Mouse (Mus musculus) spleen, adult 18-20 months (tissue): ENCODE measurements around the gene Abcc9.
"Not testable (repeated sequence)": the region's sequence is repeated elsewhere in the genome, so short reads cannot be mapped to it uniquely, and the experiment has no call there.

Experiments
- DNase-seq, 2 experiments: peaks; one replicate each; pipeline ENCODE4 v3.0.0; 2022; ENCODE audit warnings: mixed read lengths in 2 of 2

Abcc9 gene

DNA sequence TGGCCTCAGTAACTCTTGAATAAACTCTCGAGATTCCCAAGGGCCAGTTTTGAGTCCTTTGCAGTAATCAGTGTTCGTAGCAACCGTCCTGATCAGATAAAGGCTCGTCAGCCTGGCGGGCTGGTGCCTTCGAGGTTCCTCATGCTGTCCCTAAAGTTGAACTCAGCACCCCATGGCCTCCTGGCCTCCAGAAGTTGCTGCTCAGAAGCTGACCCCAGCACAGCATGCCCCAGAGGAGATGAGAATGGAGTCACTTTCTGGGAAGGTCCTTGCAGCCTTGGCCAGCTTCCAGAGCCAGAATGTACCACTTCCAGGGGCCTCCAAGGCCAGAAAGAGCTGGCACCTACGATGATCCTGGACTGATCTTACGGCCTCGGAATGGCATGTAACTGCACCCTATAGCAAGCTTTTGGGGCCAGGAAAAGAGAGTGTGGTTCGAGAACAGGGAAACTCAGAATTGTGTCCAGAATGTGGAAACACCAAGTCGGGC lies 1.4 kb upstream of the Abcc9 start:
- DNase-seq, result no peak

DNA sequence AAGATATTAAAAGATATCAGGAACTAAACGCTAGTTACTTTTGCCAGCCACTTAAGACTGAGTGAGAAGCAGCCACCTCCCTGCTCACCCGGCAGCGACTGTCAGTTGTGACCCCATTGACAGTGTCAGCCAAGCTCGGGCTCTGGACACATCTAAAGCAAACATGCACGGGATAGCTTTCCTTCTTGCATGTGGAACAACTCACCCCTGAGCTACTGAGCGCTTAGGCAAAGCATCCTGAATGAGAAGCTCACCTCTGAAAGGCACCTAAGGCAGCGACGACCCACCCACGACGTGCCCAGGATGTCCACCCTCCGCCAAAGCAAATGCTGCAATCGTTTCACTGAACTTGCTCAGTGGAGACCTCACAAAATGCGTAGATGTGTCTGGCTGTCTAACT lies 954 bp downstream of the Abcc9 start:
- DNase-seq, result no peak

DNA sequence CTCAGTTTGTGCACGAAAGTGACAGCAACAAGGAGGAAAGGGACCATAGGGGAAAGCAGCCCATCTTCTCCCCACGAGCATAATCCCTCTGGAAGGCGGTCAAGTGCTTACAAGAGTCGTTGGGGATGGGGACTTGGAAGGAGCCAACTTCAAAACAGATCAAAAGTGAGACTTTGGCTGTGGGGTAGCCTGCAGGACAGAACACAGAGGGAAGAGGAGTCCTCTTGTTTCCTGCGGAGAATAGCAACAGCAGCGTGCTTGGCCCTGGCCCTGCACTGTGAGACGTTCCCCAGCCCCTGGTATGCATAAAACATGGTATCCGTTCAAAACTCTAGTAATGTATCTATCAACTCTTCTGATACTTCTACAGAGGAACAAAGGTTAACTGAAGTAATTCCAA lies 1.4 kb downstream of the Abcc9 start:
- DNase-seq, result no peak

DNA sequence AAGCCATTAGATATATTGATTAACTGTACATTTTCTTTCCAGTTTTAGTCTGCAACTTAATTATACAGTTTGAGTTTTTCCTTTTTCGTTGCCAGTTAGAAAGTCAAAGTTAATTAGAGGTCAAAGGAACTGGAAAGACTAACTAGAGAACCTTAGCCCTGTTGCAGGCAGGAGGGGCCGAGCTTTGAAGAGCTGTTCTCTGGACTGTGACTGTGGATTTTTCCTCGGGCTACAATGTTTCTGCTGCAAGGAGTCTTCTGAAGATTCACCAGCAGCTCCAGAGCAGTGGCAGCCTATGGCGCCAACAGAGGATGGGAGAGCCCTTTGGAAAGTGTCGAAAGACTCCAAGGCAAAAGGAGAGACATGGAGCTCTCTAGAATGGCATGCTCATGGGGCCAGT lies 10.0 kb downstream of the Abcc9 start:
- DNase-seq, result no peak

DNA sequence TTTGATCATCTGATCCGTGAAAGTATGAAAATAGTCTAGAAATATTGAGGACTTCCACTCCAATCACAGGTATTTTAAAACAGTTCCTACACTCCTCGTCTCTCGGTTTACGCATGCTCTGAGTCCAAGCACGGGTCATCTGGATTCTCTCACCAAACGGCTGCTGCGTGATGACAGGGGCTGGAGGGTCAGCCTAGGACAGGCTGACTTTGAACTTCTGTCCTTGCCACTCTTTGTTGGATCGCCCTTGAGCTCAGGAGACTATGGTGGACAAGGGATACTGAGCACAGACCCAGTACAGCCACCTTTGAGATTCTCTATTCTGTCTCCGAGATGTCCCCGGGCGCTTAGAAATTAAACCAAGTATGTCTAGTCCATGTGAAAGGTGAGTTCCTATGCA lies 12.4 kb downstream of the Abcc9 start:
- DNase-seq, result no peak

DNA sequence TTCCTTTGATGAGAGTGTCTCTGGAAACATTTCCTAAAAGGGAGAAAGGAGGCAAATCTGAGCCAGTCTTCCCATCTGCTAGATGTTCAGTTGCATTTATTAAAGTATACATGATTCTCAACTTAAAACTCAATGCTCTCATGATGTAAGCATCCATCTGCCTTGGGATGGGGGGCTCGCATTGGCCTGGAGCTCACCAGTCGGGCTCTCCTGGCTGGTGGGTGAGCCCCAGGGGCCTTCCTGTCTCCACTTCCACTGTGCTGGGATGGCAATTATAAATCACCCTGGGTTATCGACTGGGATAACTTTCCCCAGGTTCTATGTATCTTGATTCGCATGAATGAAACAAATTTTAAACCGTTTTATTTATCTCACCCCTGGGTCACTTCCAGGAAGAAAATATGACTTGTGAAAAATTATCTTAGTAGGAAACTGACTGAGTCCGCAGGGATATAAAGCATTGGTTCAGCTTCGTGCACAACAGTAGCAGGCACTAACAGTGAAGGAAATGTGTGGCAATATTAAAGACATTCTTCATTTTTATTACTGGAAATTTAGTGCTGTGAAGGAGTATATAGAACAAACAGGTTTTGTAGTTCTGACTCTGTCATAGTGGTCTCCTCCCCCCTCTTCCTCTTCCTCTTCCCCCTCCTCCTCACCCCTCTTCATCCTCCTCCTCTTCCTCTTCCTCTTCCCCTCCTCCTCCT lies 19.0 kb downstream of the Abcc9 start:
- no peak for DNase-seq

DNA sequence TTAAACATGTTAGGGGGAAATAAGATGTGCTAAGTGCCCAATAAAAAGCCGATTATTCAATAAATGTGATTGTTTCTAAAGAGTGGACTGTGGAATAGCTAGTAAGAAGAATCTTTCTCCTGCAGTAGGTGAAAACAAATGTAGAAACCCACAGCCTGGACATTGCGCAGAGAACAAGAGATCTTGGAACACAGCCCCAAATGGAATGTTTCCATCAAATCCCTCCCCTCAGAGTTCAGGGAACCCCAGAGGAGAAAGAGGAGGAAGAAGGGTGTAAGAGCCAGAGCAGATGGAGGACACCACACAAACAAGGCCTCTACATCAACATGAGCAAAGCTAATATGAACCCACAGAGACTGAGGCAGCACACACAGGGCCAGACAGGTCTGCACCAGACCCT lies 32.1 kb downstream of the Abcc9 start:
- DNase-seq, result no peak

DNA sequence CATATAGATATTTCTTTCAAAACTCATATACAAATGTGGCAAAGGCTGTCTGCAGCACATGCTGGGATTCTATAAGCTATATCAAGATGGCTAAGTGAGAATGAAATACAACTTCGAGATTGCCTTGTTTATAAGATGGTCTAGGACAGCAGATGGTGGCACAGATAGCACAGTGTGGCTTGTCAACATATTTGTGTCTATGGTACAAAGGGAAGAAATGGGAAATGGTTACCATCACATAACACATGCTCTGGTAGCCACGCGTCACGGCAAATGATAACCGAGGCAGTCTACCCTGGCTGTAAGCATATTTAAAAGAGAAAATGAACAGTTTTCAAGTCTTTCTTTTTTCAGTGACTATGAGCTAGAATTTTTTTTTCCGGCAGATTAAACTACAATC lies 32.8 kb downstream of the Abcc9 start:
- no peak for DNase-seq

DNA sequence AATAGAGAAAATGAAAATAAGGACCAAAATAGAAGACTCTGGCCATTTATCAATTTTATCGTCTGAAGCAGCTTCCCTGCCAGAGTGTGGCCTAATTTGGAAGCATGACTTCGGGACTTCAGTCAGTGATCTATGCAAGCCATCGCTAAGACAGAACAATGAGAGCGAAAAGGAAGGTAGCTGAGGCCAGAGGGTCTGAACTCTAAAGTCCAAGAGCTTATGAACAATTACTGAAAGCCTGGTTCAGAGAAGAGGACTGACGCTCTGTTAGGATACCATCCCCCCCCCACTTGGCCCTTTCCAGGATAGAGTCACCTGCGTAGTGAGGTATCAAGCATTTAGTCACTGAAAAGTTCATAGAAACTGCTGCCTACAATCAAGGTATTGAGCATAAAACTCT lies 33.3 kb downstream of the Abcc9 start:
- DNase-seq, result no peak

DNA sequence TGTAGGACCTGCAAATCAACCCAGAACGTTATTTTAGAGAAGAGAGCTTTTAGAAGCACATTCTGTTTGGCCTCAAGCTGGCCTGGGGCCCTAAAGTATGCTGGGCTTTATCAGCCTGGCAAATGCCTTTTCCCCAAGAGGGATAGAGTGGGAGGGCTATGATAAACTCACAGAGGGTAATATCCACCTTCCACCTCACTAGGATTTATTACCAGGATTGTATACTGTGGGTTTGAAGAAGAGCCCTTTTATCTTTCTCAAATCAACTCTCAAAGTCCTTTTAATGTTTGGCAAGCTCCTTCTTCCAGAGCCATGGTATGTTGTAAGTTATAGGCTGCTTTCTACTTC lies 33.7 kb downstream of the Abcc9 start:
- no peak for DNase-seq

DNA sequence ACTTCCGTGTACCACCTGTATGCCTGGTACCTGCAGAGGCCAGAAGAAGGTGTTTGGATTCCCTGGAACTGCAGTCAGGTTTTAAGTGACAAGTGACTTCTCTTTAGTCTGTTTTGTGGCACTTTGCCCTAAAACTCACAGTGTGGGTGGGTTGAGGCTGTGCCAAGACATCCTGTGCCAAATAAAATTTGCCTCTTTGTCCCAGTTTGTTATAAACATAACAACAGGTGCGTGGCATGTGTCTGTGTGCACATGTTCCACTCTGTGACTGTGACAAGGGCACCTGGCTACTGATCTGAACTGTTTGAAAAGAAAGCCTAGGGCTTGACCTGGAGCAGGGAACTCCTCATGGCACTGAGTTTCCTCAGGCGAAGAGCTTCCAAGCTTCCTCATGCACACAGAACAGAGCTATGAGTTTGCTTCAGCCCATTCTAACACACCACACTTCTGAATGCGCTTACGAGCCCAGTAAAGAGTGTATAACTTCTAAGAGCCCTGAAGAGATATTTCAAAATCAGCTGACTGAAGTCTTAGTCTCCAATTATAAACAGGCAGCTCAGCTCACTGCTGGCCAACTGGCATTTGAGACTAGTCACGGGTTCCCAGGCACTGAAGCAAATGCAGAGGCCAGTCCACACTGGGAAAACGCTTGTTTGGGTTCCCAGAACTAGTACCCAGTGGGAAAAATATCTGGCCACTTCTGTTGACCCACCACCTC lies 34.3 kb downstream of the Abcc9 start:
- DNase-seq, result no peak

DNA sequence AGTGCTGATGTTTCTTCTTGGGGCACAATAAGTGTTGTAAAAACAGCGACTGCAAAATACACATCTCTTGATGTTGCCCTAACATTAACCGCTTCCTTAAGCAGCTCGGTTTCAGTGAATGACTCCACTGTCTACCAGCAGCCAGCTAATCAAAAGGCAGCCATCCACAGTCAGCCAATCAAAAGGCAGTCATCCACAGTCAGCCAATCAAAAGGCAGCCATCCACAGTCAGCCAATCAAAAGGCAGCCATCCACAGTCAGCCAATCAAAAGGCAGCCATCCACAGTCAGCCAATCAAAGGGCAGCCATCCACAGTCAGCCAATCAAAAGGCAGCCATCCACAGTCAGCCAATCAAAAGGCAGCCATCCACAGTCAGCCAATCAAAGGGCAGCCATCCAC lies 40.1 kb downstream of the Abcc9 start:
- not testable (repeated sequence) for DNase-seq

DNA sequence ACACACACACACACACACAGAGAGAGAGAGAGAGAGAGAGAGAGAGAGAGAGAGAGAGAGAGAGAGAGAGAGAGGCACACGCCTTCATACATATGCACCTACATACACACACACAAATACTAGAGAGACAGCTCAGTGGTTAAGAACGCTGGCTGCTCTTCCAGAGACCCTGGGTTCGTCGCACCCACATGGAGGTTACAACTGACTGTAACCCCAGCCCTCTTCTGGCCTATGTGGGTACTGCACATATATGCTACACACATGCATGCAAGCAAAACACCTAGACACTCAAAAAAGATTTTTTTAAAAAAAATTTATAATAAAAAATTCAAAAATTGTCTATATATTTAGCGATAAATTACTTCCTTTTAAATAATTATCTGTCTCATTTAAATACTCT lies 43.1 kb downstream of the Abcc9 start:
- DNase-seq, result peak in 1 of 2 experiments; percentile 7

DNA sequence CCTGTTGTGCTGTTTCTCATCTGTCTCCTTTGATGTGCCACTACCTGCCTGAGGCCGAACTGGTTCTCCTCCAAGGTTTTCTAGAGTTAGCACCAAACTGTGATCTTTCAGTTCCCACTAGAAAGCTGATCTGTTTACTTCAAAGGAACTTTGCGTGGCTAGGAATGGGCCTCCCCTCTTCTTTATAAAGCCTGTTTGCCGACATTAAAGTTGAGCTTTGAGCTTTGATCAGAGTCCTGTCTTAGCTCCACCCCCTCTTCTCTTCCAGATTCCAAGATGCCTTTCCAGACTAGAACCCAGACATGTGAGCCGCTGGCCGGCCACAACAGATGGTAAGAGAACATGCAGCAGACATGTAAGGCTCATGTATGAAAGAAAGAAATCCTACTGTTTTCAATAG lies 47.6 kb downstream of the Abcc9 start:
- DNase-seq, result no peak

DNA sequence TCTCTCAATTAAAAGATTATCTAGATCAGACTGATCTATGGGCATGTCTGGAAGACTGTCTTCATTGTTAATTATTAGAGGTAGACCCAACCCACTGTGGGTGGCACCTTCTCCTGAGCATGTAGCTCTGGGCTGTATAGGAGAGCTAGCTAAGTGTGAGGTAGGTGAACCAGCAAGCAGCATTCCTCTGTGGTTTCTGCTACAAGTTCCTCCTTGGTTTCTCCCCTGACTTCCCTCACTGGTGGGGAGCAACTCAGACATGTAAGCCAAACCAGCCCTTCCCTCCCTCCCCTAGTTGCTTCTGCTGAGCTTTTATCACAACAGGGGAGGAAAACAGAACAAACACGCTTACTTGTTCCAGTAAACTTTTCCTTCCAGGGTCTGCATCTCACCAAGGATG lies 49.9 kb downstream of the Abcc9 start:
- DNase-seq, result no peak

DNA sequence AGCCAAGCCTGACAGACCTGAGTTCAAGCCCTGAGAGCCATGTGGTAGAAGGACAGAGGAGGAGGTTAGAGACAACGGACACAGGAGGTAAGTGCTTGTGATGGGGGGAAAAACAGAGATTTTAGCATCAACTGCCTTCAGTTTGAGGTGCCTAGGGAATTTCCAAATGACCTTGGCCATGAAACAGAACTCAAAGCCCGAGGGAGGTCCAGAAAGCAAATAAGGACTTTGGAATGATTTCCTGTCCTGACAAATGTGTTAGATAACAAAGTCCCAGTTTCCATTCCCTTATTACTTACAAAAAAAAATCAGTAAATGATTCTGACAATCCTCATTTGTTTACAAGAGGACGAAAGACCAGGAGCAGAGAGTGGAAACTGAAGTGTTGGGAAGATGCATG lies 52.8 kb downstream of the Abcc9 start:
- no peak for DNase-seq

DNA sequence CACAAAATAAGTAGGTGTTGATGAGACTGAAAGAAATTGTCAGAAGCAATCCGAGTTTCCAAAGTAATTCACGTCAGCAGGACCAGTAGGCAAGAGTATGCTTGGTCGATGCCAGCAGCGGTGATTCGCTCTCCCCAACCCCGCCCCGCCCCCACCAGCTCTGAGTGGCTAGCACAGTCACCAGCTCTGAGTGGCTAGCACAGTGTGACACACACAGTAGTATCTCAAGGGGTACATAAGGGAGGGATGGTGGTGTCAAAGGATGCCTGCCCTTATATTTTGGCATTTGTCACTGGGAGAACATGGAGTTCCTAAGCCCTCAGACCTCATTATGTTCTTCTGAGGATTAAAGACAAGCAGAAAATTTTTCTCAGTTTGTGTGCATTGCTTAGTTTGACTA lies 56.6 kb downstream of the Abcc9 start:
- DNase-seq, result no peak

DNA sequence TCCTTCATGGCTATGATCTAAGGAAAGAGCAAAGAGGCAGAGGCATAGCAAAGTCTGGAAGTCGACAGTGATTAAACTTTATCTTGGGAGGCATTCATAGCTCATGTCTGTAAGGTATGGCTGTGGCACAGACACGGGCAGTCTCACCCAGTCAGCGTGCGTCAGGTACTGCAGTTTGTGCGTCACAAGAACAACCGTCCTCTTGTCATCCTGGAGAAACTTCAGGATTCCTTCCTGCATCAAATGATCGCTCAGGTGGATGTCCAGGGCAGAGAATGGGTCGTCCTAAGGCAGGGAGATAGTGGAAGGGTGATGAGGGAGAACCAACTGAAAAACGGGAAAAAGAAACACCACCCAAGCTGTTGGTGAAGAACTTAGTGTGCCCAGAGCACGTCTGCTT lies 62.8 kb downstream of the Abcc9 start:
- DNase-seq, result no peak

DNA sequence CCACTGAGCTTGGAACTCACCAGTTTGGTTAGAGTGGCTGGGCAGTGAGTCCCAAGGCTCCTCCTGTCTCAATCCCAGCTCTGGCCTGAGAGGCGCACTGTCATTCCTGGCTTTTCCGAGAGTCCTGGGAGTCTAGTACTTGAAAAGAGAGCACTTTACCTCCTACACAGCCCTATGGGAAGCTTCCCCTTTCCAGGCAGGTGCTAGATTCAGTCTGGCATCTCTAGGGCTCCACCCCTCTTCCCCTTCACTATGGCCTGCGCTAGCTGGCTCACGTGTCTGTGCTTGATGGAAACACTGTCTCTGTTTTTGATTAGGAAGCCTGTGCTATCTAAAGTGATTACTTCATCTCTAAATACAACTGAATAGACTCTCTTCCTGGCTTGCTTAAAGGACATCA lies 66.5 kb downstream of the Abcc9 start:
- no peak for DNase-seq

DNA sequence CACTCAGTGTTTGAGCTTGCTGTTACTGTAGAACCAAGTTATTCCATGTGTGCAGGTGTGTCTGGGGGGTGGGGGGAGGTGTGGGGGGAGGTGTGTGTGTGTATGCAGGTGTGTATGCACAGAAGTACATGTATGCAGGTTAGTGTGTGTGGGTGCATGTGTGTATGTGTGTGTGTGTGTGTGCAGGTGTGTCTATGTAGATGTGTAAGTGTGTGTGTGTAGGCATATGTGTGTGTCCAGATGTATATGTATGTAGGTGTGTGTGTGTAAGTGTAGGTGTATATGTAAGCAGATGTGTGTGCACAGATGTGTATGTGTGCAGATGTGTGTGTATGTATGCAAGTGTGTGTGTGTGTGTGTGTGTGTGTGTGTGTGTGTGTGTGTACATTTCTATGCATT lies 66.9 kb downstream of the Abcc9 start:
- no peak for DNase-seq

DNA sequence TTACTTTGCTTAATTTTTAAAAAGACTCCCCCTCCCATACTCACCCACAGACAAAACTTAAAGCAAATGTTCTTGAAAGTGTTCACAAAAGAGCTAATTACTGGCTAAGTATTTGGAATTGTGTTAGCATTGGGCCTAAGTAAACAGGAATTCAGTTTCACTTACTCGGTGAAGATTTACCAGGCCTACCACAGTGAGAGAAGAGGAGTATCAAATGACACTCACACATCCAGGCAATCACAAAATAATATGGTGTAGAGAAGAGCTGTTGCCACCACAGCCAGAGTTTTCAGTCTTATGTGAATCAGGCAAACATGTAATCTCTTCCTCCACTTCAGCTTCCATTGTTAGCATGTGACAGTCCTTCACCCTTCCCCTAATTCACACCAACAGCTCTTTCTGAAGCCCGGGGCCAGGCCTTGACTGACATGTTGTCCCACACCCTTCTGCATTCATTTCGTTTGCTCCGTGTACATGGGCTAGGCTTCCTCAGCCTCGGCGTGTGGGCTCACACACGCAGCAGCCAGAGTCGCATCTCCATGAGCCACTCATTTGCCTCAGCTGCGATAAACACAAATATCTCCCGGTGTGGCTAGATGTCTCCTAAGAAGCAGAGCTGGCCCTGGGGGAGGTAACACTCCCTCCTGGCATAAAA lies 67.5 kb downstream of the Abcc9 start:
- no peak for DNase-seq

DNA sequence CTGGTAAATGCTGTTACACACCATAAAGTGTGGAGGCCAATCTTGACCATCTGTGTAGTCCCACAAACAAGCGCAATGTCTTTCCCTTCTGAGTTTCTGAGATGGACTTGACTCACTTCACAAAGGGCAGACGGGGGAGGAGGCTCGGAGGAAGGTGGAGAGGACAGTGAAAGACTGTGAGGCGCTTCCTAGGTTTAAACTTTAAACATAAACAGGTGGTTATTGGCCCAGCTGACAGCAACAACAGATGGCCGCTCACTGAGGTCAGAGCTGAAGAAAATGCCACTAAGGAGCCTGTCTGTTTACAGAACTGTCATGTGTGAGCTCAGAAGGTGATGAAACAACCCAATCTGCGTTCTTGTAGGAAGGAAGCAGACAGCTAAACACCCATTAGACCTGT lies 78.8 kb downstream of the Abcc9 start:
- no peak for DNase-seq

DNA sequence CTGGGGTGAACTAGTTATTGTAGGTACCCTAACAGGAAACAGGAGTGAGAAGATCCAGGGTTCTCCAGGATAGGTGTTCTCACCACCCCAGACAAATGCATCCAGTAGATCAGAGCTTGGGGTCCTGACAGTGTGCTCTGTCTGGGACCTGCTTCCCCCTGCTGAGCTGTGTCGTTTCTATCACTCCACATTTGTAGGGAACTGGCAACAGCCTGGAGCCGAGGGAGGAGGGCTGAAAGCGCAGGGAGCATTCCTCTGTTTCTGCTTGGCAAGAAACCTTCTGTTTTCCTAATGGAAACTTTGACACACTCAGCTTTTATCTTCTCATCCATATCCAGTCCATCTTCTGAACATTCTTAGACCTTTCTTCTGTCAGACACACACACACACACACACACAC lies 85.5 kb downstream of the Abcc9 start:
- DNase-seq, result no peak

DNA sequence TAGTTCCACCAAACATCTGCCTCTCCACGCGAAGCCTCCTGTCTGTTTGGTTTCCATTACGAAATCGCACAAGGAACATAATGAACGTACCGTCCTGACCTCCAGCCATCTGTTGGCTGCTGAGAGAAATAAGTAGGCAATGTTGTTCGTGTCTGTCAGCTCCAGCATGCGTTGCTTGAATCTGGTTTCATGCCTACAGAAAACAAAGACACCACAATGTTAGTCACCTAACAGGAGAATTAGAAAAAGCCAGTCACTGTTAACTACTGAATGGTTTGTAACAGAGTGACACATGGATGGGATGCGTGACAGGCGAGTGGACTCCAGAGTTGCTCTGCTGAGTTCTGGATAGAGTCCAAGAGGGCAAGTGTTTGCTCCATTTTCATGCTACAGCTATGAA lies 87.8 kb downstream of the Abcc9 start:
- DNase-seq, result no peak
